Mouse (Mus musculus): ENCODE measurements around the gene Vps26a.
A peak's percentile ranks its signal among the peaks of the same experiment; 100 is the strongest.

The Vps26a gene

DNA sequence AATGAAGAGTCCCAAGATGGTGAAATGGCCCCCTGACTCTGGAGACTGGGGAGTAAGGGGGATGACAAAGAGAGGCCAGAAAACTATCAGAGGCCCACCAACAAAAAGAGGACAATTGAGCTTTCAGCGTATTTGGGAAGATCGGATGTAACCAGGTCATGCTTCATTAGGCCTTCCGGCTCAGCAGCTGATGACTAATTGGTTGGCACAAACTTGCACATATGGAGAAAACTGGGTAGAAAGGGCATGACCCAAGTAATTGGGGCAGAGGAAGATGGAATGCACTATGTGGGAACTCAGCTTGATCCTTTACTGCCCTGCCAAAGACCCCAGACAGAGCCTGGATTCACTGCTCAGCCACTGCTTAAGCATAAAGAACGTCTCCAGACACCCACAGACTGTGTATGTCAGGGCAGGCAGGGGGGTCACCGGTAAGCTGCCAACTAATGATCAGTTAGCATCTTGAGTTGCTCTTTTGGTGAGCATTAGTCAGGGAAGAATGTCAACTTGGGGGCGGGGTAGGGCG lies 67.7 kb downstream of the Vps26a start:
- DNase-seq (ENCODE audit: low spot score) = no peak

DNA sequence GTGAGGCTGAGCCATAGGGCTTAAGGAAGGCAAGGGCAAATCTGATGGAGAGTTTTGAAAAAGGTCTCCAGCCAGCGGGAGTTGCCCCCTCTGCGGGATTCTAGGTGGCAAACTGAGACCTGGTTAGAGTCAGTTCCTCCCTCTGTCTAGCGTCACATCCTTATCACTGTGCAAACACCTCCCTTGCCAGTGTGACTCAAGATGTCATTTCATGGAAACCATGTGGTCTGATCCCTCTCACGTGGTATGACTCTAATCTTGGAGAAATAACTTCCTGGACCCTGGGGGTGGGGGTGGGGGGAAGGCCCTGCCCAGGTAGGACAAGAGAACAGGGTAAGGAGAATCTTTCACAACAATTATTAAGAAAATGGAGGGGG lies 73.0 kb downstream of the Vps26a start:
- no peak for DNase-seq (ENCODE audit: low spot score)

DNA sequence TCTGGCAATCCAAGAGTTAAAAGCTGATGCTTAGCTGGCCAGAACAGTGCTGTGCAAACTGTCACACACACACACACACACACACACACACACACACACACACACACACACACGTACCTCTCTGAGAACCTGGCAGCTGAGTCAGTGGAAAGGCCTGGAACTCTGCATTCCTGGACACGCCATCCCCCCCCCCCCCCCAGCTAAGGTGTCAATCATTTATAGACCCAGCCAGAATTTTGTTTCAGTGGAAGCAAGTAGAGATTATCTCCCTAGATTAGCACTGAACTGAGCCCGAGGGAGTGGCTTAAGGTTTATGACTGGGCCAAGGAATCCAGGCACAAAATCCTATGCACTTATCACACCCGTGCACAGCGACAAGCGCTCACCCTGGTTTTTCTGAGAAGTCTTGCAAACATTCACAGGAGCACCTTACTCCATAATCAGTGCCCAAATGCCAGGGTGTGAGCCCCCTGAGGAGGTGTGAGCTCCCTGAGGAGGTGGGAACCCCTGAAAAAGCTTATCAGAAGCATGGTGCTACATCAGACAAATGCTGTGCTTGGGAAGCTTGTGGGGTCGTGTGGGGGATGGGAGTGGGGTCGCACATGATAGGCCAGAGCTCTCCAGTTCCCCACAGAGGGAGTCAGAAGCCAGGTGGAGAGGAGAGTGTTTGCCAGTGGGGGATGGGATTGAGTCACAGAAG lies 73.5 kb downstream of the Vps26a start:
- DNase-seq (ENCODE audit: low spot score) = no peak

DNA sequence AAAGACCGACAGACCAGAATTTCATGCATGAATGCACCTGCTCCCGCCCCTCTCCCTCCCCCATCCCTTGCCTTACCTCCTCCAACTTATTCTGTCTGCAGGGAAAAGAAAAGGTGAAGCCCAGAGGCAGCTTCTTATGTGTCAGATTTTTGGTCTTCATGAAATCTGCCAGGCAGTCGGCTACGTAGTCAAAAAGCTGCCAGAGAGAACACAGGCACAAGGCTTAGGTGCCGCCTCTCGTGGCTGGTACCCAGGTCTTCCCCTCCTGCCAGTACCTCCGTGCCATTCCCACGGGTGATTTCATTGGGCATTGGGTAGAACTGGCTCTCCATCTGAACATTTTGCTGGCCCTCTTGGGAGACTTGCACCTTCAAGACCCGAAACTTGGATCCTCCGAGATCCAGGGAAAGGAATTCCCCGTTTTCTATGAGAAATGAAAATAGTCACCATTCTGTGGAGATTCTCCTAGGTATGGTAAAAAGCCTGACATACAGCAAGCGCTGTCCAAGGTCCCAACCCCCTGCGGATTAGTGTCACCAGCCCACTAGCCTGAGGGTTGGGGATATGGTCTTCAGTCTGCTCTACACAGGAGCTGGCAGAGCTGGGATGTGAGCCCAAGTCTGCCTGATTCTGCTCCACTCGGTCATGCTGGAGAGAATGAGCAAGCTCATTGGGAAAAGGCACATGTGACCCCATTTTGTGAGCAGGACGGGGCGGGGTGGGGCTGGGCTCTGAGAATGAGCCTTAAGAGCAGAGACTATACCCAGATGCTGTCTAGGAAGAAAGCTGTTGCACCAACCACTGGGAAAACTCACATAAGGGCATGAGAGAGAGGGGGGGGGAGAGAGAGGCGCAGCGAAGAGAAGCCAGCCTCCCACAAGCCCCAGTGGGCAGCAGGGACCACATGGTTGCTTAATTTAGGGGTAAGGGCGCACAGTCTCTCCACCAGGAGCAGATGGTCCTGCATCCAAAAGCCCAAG lies 74.9 kb downstream of the Vps26a start:
- DNase-seq (ENCODE audit: low spot score) = no peak

DNA sequence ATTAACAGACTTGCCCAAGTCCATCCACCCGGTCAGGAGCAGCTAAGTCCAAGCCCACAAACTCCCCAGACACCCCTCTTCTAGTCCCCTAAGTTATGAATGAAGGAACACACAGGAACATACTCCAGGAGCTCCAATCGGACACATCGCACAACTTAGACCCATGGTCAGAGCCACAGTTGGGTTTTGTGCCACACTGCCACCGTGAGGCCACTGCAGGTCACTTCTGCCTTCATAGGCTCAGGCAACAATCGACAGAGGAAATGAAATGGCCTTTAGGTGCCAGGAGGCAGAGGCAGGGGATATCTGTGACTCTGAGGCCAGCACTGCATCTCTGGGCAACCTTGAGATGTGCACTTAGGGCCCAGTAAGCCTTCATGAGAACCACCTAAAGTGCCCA lies 75.7 kb downstream of the Vps26a start:
- DNase-seq (ENCODE audit: low spot score) = peak; percentile 80
